Mouse (Mus musculus) embryonic fibroblast, embryonic 13.5 days (primary cell): ENCODE results near the gene Nptx1.

ENCODE experiments used
- CTCF ChIP-seq: IDR thresholded peaks from 2 replicates; pipeline ENCODE4 v1.5.1; 2011; ENCODE audit warnings: mild to moderate bottlenecking, control low read depth, low read length, moderate library complexity, borderline replicate concordance; ENCODE audit not compliant: insufficient read depth
- POLR2A ChIP-seq: IDR thresholded peaks from 2 replicates; pipeline ENCODE4 v1.6.1; 2011; ENCODE audit warnings: low read depth, mild to moderate bottlenecking, control low read depth, low read length, moderate library complexity

DNA sequence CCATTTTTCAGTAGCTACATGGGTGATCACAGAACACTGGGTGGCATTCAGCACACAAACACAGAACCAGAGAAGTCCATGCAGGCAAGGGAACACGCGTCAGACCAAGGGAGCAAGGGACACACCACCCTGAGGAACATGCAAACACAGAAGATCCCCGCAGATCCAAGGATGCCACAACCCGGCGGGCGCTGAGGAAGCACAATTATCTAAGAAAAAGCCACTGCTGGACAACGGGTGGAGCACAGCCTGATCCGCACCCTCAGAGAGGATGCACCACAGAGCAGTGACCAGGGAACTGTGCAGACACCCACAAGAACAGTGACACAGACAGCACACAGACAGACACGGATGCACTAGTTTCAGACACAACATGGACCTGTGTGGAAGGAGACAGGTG lies 7.0 kb downstream of the Nptx1 start:
- TF ChIP-seq CTCF, result no peak
- no peak for TF ChIP-seq POLR2A
